Mouse (Mus musculus): ENCODE results near the gene Sh3gl3.
A peak's percentile ranks its signal among the peaks of the same experiment; 100 is the strongest.

- TF ChIP-seq CTCF (IDR thresholded peaks at IDR 0.05; ENCODE audit: insufficient read depth, low read depth, low read length): no peak
- peak; percentile 43; the same call in 1 of the 2 replicates for TF ChIP-seq POLR2A (IDR thresholded peaks at IDR 0.05; ENCODE audit: insufficient read depth, low read depth, low read length)
Measured at GRCm38 (mm10) chr7:82174571-82175326, 1.1 kb downstream of the Sh3gl3 start.
